Mouse (Mus musculus): ENCODE results near the gene Uck1.
"Not testable (repeated sequence)": the region's sequence is repeated elsewhere in the genome, so short reads cannot be mapped to it uniquely, and the experiment has no call there.

The Uck1 gene

DNA sequence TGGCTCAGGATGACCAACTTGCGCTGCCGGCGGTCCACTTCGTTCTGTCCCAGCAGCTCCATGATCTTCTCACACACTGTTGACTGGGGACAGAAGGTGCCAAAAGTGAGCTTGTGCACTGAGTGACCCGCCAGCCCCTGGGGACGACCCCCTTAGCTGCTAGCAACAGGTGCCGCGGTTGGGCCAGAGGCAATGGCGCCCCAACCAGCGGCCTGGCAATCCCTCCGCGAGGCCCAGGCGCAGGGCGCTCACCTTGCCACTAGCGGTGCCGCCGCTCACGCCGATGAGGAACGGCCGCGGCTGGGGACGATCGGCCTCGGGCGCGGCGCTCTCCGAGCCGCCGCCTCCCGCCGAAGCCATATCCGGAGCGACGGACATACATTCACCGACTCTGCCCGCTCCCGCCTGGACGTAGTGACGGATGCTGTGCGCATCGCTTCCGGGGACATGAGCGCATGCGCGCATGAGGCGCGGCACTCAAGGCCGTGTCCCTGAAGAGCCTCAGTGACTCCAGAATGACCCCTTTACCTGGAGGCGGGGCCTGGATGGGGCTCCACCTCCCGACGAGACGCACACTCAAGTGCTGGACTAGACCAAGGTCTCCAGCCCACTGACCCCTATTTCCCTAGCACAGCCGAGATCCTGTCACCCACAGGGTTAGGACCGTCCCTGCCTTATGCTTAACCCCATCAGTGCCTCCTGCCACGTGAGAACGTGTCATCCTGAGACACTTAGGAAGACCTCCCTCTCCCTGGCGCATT, at the start of gene Uck1:
Gene Uck1, minus strand, starts transcription at position 503 of the 761 bp plus-strand sequence.
- peak; percentile 85 for DNase-seq (ENCODE audit: low read depth, low spot score)

GRCm38 (mm10) chr2:32308870-32309568, 49.1 kb upstream of the Uck1 start:
- DNase-seq (ENCODE audit: low read depth, low spot score), result no peak

DNA sequence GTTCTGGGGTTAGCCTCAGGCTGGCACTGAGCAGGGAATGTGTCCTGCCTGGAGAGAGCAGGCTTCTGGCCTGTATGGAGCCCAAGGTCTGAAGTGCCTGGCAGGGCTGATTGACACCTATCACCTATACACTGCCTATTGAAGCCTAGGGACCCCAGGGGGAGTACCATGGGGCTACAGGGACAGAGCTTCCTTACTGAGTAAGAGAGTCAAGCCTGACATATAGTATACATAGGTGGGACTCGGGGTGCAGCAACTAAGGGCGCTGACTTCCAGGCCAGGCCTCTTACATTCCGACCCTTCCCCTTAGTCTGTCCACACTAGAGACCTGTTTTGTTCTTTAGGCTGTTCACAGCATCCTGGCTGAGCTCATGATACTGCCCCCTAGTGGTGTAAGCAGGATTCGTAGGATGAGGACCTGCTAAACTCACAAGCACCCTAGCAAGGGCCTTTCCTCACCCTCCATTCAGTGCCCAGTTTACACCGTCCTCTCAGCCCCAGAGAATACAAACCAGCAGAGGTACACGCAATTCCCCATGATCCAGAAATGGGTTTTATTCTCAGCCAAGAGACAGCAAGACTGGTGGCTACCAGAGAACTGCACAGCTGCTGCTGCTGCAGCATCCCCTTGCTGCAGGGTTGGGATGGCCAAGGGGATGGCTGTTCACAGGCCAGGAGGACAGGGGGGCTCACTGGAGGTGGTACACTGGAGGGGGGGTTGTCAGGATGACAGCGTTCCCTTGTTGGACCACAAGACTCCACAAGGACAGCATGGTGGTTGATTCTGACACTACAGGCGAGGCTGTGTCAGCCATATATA, 48.2 kb upstream of the Uck1 start:
- no peak for DNase-seq (ENCODE audit: low read depth, low spot score)

DNA sequence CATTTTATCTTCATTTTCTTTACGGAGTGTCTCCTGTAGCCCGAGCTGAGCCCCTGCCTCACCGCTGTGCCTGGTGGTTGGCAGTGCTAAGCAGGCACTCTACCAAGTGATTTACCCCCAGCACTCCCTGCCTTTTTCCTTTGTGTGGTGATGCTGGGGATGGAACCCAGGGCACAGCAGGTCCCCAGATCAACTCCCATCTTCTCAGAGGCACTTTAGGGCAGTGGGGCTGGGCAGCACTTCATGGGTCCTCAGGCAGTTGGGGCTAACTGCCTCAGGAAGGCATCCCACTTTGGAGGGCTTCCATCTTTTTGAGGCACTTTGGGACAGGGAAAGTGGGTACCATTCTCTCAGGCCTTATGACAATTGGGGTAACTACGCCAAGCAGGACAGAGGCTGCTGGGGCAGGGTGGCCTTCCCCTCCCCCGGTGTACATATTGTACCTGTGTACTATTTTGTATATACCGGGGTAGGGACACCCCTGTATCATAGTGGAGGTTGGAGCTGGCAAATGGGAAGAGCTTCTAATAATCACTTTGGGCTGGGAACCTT, 47.4 kb upstream of the Uck1 start:
- no peak for DNase-seq (ENCODE audit: low read depth, low spot score)

GRCm38 (mm10) chr2:32306176-32306575, 46.2 kb upstream of the Uck1 start:
- no peak for DNase-seq (ENCODE audit: low read depth, low spot score)

DNA sequence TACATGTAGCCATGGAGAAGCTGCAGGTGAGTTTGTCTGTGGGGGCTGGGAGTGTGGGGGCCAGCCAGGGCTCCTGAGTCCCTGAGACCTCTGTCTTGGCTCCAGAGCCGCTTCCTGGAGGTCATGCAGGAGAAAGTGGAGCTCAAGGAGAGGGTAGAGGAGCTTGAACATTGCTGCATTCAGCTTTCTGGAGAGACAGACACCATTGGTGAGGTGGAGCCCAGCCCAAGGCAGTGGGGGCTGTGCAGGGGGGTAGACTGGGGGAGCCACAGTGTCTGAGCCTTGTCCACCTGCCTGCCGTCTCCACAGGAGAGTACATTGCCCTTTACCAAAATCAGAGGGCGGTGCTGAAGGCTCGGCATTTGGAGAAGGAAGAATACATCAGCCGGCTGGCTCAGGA, 45.7 kb upstream of the Uck1 start:
- DNase-seq (ENCODE audit: low read depth, low spot score), result no peak

- DNase-seq (ENCODE audit: low read depth, low spot score), result no peak
These were observed 44.3 kb upstream of the Uck1 start for GRCm38 (mm10) chr2:32304145-32304832.

GRCm38 (mm10) chr2:32302952-32303351, 43.0 kb upstream of the Uck1 start:
- no peak for DNase-seq (ENCODE audit: low read depth, low spot score)

GRCm38 (mm10) chr2:32299469-32299868, 39.5 kb upstream of the Uck1 start:
- no peak for DNase-seq (ENCODE audit: low read depth, low spot score)

DNA sequence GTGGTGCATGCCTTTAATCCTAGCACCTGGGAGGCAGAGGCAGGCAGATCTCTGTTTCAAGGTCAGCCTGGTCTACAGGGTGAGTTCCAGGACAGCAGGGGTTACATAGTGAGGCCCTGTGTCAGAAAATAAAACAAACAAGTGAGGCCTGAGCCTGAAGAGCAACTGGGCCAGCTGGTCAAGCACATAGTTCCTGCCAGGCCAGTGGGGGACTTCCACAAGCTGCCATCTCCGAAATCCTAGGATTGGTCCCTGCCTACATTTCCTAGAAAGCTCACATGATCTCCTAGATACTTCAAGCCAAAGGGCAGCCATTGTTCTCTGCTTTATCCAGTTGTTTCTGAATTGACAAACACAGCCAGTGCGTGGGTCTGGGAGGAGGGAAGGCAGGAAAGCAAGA, 35.9 kb upstream of the Uck1 start:
- not testable (repeated sequence) for DNase-seq (ENCODE audit: low read depth, low spot score)

- no peak for DNase-seq (ENCODE audit: low read depth, low spot score)
These were observed 35.3 kb upstream of the Uck1 start for GRCm38 (mm10) chr2:32295285-32295684.

GRCm38 (mm10) chr2:32294348-32294747, 34.4 kb upstream of the Uck1 start:
- no peak for DNase-seq (ENCODE audit: low read depth, low spot score)

DNA sequence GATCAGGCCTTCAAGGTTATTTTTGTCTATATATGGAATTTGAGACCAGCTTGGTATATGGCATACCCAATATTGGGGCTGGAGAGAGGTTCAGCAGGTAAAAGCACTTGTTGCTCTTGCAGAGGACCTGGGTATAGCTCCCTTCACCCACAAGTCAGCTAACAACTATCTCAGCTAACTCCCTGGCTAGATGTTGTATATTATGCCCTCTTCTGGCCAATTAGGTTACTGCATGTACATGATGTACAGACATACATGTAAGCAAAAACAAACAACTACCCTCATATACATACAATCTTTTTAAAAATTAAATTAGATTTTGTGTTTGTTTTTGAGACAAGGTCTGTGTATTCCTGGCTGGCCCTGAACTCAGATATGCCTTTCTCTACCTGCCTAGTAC, 29.6 kb upstream of the Uck1 start:
- DNase-seq (ENCODE audit: low read depth, low spot score), result no peak

DNA sequence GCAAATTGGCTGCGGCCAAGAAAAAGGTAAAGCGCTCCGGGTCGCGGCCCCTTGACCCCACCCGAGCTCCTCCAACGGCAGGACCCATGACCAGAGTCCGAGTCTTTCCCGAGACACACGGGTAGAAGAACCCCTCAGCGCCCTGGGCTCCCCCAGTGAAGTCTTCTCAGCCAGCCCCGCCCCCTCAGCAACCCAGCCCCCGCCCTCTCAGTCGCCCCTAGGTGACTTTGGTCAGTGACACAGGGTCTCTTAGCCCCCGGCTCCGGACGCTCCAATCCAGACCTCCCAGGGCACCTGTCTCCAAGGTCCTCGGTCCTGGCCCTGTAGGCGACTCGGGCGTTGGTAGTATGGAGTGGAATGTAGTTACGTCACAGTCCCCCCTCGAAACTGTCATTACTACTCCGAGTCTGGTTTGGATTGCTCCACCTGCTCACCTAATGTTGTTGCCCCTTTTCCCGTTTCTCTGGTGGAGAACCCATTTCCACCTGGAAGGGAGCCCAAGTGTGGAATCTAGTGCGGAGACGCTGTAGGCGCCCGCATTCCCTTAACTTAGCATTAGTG, 28.5 kb upstream of the Uck1 start:
- no peak for DNase-seq (ENCODE audit: low read depth, low spot score)

DNA sequence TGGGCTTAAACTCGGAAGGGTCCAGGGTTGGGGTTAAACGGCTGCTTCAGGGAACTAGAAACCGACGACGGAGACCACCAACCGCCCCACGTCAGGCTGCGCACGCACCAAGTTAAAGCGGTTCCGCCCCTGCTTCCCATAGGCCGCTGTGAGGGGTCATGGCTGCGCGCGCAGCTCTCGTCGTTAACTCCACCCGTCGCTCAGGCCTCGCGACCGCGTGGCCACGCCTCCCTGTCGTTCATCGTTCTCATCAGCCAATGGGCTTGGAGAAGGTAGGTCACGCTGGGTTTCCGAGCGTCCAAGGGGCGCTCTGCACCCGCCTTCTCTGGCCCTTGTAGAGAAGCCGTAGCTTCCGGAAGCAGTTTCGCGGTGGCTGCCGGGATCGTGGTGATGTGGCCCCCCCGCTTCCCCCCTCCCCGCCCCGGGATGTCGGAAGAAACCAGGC, 28.0 kb upstream of the Uck1 start, which contains the start of gene Swi5:
Gene Swi5, minus strand, starts transcription at position 153 of the 445 bp plus-strand sequence.
- DNase-seq (ENCODE audit: low read depth, low spot score), result peak; percentile 99

DNA sequence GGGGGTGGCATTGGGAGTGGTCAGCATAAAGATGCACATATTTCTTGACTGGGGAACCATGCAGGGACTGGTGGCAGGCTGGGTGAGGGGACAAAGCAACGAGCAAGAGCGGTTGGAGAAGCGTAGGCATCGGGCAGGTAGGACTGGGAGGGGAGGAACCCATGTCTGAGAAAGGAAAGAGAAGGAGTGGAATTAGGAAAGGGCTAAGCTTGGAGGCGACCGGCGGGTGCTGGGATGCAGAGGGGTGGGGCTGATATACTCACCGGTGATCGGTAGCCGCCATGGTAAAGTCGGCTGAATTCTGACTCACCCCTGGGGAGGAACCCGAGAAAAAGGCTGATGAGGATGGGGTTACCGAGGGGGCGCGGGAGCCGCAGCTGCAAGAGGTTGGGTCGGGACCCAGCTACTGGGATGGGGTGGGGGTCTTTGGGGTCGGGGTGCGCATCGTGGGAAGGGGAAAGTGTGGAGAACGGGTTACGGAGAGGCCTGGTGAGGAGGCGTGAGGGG, 27.4 kb upstream of the Uck1 start, which contains the start of gene Golga2:
Gene Golga2, plus strand, starts transcription at position 51 of the 507 bp plus-strand sequence.
- DNase-seq (ENCODE audit: low read depth, low spot score), result no peak

- no peak for DNase-seq (ENCODE audit: low read depth, low spot score)
These were observed 24.0 kb upstream of the Uck1 start for GRCm38 (mm10) chr2:32283986-32284385.

DNA sequence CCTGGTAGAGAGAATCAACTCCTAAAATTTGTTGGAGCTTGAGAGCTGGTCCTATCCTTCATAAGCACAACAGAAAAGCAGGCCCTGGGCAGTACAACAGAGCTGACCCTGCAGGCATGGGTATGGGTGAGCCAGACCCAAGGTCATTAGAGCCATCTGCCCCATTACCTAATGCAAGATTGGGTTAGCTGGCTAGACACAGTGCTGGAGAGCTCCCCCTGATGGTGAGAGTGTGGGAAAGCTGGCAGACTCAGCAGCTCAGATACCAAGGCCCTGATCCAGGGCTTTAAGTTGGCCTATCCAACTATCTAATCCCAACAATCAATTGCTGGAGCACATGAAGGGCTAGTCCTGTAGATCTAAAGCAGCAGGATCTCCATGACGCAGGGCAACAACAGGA, 22.8 kb upstream of the Uck1 start:
- DNase-seq (ENCODE audit: low read depth, low spot score), result no peak

GRCm38 (mm10) chr2:32282289-32282688, 22.3 kb upstream of the Uck1 start:
- DNase-seq (ENCODE audit: low read depth, low spot score), result no peak

DNA sequence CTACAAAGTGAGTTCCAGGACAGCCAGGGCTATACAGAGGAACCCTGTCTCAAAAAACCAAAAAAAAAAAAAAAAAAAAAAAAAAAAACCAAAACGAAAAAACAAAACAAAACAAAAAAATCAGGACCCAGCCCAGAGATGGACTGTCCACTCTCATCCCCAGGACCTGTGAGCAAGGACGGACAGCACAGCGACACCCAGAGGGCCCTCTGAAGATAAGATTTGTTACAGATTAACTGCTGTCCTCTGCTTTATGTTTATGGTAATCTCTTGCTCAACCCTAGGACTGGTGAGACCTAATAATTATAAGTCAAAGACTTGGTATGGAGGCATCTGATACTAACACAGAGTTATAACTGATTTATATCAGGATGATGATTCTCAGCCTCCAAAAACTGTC, 15.9 kb upstream of the Uck1 start:
- DNase-seq (ENCODE audit: low read depth, low spot score), result no peak

GRCm38 (mm10) chr2:32260635-32261034, 676 bp upstream of the Uck1 start:
- no peak for DNase-seq (ENCODE audit: low read depth, low spot score)
